Mouse (Mus musculus) forebrain, embryonic 15.5 days (tissue): Measurements from ENCODE around the gene Brd4. TPM values are rescaled to one million over a fixed set of nuclear protein-coding genes. Genes with fewer than 3 reads are reported as not detected.

Experiments
- ATAC-seq: fragments of 200-750 bp; cut with Nextera tagmentation; replicated peaks from 2 replicates; pipeline ENCODE4 v1.8.0; 2017; ENCODE audit warnings: mild to moderate bottlenecking, moderate TSS enrichment, moderate library complexity
- H3K27ac ChIP-seq: fragments of 300-500 bp; sonication (generic); replicated peaks from 2 replicates; pipeline ENCODE4 v1.5.1; 2015; ENCODE audit warnings: mild to moderate bottlenecking, inconsistent platforms
- H3K27me3 ChIP-seq: fragments of 300-500 bp; sonication (generic); 2 replicates; pipeline ENCODE4 v1.6.1; 2015; ENCODE audit warnings: inconsistent platforms
- H3K36me3 ChIP-seq: fragments of 300-500 bp; sonication (generic); 2 replicates; pipeline ENCODE4 v1.6.1; 2015; ENCODE audit warnings: mild to moderate bottlenecking, inconsistent platforms
- H3K4me1 ChIP-seq: fragments of 300-500 bp; sonication (generic); 2 replicates; pipeline ENCODE4 v1.6.1; 2015; ENCODE audit warnings: inconsistent platforms
- H3K4me2 ChIP-seq: fragments of 300-500 bp; sonication (generic); replicated peaks from 2 replicates; pipeline ENCODE4 v1.6.1; 2015; ENCODE audit warnings: mild to moderate bottlenecking, inconsistent platforms
- H3K4me3 ChIP-seq: fragments of 300-500 bp; sonication (generic); 2 replicates; pipeline ENCODE4 v1.5.1; 2015; ENCODE audit warnings: mild to moderate bottlenecking, inconsistent platforms
- H3K9ac ChIP-seq: fragments of 300-500 bp; sonication (generic); replicated peaks from 2 replicates; pipeline ENCODE4 v1.6.1; 2015; ENCODE audit warnings: mild to moderate bottlenecking, inconsistent platforms
- H3K9me3 ChIP-seq: fragments of 300-500 bp; sonication (generic); 2 replicates; pipeline ENCODE4 v1.6.1; 2016; ENCODE audit warnings: inconsistent platforms
- WGBS: fragments of 180-500 bp; shearing (Covaris S2); methylation state at CpG from one replicate; pipeline ENCODE4 v1.1.7; 2015; ENCODE audit warnings: mixed read lengths; 5-methylcytosine and 5-hydroxymethylcytosine counted together
- polyA plus RNA-seq: library from polyadenylated mRNA; unstranded; fragments of >200 nt; fragmentation: Nextera tagmentation; extraction: Ambion mirVana; gene quantifications from 2 replicates; pipeline ENCODE4 v1.2.1, GENCODE M21; 2015

The Brd4 gene
- polyA plus RNA-seq, 1 experiment from 2014 or later = 80.2 TPM

- no peak within 1 kb of the TSS for H3K27ac ChIP-seq
- ATAC-seq = peak; percentile 71
- WGBS = 6% methylated on average over 42 of the region's 42 CpGs
- no peaks in the 10 kb centered on the region for H3K36me3 ChIP-seq
- H3K9ac ChIP-seq = peak within 1 kb of the TSS; percentile 22
- H3K9me3 ChIP-seq = no peaks in the 10 kb centered on the region
- H3K4me2 ChIP-seq = peak within 1 kb of the TSS; percentile 54
- peaks cover 8% of the 10 kb centered on the region for H3K4me1 ChIP-seq
- peak within 1 kb of the TSS; percentile 32 for H3K4me3 ChIP-seq
- no peaks in the 10 kb centered on the region; the same call in 1 of the 2 replicates for H3K27me3 ChIP-seq
These were observed 95.5 kb downstream of the Brd4 start, which contains the start of gene Ephx3 for GRCm38 (mm10) chr17:32188863-32189636. TSS of gene Ephx3 (minus strand) at chr17:32189549.

GRCm38 (mm10) chr17:32183017-32183416 is 101.5 kb downstream of the Brd4 start:
- no peaks in the 10 kb centered on the region for H3K9me3 ChIP-seq
- H3K4me3 ChIP-seq = no peak overlapping the region
- WGBS = 12% methylated on average over 8 of the region's 8 CpGs
- no peaks in the 10 kb centered on the region for H3K36me3 ChIP-seq
- ATAC-seq = no peak
- H3K9ac ChIP-seq = no peak overlapping the region
- H3K27ac ChIP-seq = no peak overlapping the region
- H3K27me3 ChIP-seq = no peaks in the 10 kb centered on the region
- peaks cover 18% of the 10 kb centered on the region for H3K4me1 ChIP-seq
- H3K4me2 ChIP-seq = no peak overlapping the region

DNA sequence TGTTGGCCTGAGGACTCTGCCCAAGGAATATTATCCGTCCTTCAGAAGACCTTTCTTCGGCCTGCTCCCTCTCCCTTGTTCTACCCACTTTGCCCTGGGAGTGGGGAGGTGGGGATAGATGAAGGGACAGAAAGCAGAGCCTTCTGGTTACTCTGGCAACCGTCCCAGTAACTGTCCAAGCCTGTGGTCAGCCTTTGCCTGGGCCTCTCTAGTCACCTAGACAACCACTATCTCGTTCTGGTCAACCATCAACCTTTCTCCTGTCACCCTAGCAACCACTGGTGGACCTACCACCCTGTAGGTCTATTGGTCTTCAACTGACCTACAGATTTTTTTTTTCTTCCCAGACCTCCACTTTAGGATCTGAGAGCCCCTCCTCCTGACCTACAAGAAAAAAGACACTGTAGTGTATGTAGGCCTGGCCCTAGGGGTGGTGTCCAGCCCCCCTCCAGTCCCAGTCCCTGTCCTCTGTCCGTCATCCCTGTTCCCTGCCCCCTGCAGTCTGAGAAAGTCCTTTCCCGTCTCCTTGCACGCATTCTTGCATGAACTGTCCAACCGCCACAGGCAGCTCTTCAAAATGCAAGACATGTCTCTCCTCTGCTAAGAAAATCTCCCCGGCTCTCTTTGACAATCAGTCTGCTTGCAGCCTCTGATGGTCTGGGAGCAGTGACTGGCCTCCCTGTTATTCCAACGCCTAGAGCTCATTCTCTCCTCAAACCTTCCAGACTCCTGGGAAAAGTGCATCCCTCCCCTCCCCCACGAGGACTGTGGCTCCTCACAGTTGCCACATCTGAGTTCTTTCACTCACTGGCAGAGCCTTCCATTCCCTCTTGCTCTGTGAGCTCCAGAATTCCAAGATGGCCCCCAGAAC is 104.7 kb downstream of the Brd4 start:
- Histone ChIP-seq H3K4me2 (no peak overlapping the region), H3K27ac (peak overlapping the region; percentile 51), H3K4me1 (peaks cover 18% of the 10 kb centered on the region), H3K9me3 (no peaks in the 10 kb centered on the region), H3K36me3 (no peaks in the 10 kb centered on the region), H3K27me3 (no peaks in the 10 kb centered on the region), H3K4me3 (no peak overlapping the region), H3K9ac (no peak overlapping the region)
- 30% methylated on average over 11 of the region's 11 CpGs for WGBS
- ATAC-seq = 0 out of 2 replicates have a peak, but pooled peaks have one; percentile 26

GRCm38 (mm10) chr17:32176919-32177318 is 107.6 kb downstream of the Brd4 start:
- 90% methylated on average over 4 of the region's 4 CpGs for WGBS
- H3K9ac ChIP-seq = no peak overlapping the region
- H3K36me3 ChIP-seq = no peaks in the 10 kb centered on the region
- no peak overlapping the region for H3K4me3 ChIP-seq
- peaks cover 11% of the 10 kb centered on the region for H3K4me1 ChIP-seq
- no peak for ATAC-seq
- H3K27ac ChIP-seq = no peak overlapping the region
- H3K9me3 ChIP-seq = no peaks in the 10 kb centered on the region
- H3K4me2 ChIP-seq = no peak overlapping the region
- H3K27me3 ChIP-seq = no peaks in the 10 kb centered on the region

- H3K9me3 ChIP-seq = no peaks in the 10 kb centered on the region
- ATAC-seq = no peak
- H3K4me1 ChIP-seq = no peaks in the 10 kb centered on the region
- H3K27me3 ChIP-seq = no peaks in the 10 kb centered on the region
- no peaks in the 10 kb centered on the region for H3K36me3 ChIP-seq
- no peak overlapping the region for H3K27ac ChIP-seq
- H3K4me2 ChIP-seq = no peak overlapping the region
- no peak overlapping the region for H3K9ac ChIP-seq
- H3K4me3 ChIP-seq = no peak overlapping the region
- WGBS = 66% methylated on average over 7 of the region's 7 CpGs
These were observed 111.4 kb downstream of the Brd4 start for GRCm38 (mm10) chr17:32173166-32173565.

DNA sequence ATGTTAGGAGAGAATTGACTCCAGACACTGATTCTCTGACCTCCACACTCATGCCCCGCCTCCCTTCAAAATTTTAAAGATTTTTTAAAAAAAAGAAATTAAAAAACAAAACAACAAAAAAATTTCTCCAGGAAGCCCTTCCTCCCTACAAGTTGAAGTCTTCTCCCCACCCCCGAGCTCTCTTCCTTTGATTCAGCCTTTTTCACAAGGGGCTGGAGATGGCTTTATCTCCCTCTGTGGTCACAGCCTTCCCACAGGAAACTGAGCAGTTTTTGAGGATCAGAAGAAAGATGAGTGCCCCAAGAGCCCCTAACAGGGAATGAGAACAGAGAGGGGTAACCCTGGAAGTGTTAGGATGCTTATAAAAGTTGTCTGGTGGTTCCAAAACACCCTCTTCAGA is 112.0 kb downstream of the Brd4 start:
- Histone ChIP-seq H3K9me3 (no peaks in the 10 kb centered on the region), H3K27me3 (no peaks in the 10 kb centered on the region), H3K4me2 (no peak overlapping the region), H3K4me1 (no peaks in the 10 kb centered on the region), H3K36me3 (no peaks in the 10 kb centered on the region), H3K4me3 (no peak overlapping the region), H3K9ac (no peak overlapping the region), H3K27ac (no peak overlapping the region)
- 80% methylated on average over 2 of the region's 2 CpGs for WGBS
- no peak for ATAC-seq

DNA sequence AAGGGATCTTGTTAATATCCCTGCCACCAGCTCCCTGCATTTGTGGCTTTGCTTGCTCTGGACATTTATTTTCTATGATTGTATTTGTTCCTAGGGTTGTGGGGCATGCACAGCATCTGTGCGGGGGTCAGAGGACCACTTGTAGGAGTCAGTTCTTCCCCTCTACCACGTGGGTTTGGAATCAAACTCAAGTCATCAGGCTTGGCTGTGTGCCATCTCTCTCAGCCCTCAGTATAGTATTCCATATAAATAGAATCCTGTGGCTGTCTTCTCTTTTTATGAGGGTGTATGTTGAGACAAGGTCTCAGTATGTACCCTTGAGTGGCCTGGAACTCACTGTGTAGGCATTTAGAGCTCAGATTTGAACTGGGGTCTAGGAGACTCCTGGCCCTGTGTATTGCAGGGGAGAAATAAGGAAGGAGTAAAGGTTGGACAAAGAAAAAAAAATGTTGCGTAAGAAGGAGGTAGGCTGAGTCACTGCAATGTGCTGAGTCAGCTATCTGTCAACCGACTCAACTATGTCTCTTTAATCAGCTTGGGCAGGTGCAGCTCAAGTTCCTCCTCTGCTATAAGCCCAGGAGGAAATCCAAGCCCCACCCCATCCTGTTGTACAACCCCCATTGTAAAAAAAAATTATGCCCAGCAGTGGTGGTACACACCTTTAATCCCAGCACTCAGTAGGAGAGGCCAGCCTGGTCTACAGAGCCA is 114.8 kb downstream of the Brd4 start:
- no peak overlapping the region for H3K9ac ChIP-seq
- H3K4me3 ChIP-seq = no peak overlapping the region
- H3K9me3 ChIP-seq = no peaks in the 10 kb centered on the region
- no peak for ATAC-seq
- H3K27ac ChIP-seq = no peak overlapping the region
- H3K36me3 ChIP-seq = no peaks in the 10 kb centered on the region
- H3K4me1 ChIP-seq = peaks cover 18% of the 10 kb centered on the region
- H3K27me3 ChIP-seq = no peaks in the 10 kb centered on the region
- WGBS = 77% methylated on average over 4 of the region's 4 CpGs
- H3K4me2 ChIP-seq = no peak overlapping the region

GRCm38 (mm10) chr17:32166687-32167086 is 117.8 kb downstream of the Brd4 start, which contains the start of gene Notch3:
TSS of gene Notch3 (minus strand) at chr17:32166852.
- H3K4me3 ChIP-seq = peak within 1 kb of the TSS; percentile 57
- ATAC-seq = peak; percentile 23; the same call in 1 of the 2 replicates
- under 1% methylated on average over 24 of the region's 39 CpGs for WGBS
- peak within 1 kb of the TSS; percentile 97 for H3K4me2 ChIP-seq
- peaks cover 41% of the 10 kb centered on the region for H3K4me1 ChIP-seq
- no peaks in the 10 kb centered on the region for H3K27me3 ChIP-seq
- H3K9ac ChIP-seq = peak within 1 kb of the TSS; percentile 69
- H3K9me3 ChIP-seq = no peaks in the 10 kb centered on the region
- peak within 1 kb of the TSS; percentile 76 for H3K27ac ChIP-seq
- H3K36me3 ChIP-seq = no peaks in the 10 kb centered on the region

GRCm38 (mm10) chr17:32165803-32166595 is 118.5 kb downstream of the Brd4 start:
- Histone ChIP-seq H3K4me3 (peak overlapping the region; percentile 57), H3K9ac (peak overlapping the region; percentile 69), H3K9me3 (no peaks in the 10 kb centered on the region), H3K27ac (peak overlapping the region; percentile 76), H3K4me2 (peak overlapping the region; percentile 97), H3K4me1 (peaks cover 41% of the 10 kb centered on the region), H3K27me3 (no peaks in the 10 kb centered on the region), H3K36me3 (no peaks in the 10 kb centered on the region)
- peak; percentile 44 for ATAC-seq
- 0% methylated on average over 41 of the region's 43 CpGs for WGBS

DNA sequence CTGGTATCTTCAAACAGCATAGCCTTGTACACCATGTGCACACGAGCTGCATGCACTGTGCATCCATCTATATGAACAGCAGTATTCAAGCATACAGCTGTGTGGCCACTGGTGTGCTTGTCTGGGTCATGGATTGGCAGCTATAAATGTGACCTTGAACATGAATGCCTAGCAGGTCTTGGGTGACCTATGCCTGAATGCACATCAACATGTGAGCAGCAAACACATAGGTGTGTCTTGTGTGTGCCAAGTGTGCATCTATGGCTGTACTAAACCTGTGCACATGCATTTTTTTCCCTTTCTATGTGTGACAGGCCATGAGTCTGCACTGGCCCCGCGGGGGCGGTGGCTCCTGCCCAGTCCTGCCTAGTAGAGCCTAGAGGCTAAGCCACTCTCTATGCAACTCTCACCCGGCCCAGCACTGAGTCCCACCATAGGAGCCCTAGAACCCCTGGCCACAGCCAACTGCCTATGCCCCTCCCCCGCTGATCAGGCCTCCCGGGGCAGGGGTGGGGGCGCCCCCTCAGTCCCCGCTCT is 119.2 kb downstream of the Brd4 start:
- H3K9me3 ChIP-seq = no peaks in the 10 kb centered on the region
- 3% methylated on average over 9 of the region's 9 CpGs for WGBS
- peak overlapping the region; percentile 97 for H3K4me2 ChIP-seq
- peak overlapping the region; percentile 69 for H3K9ac ChIP-seq
- peak overlapping the region; percentile 57 for H3K4me3 ChIP-seq
- peak overlapping the region; percentile 76 for H3K27ac ChIP-seq
- no peaks in the 10 kb centered on the region for H3K27me3 ChIP-seq
- peaks cover 41% of the 10 kb centered on the region for H3K4me1 ChIP-seq
- H3K36me3 ChIP-seq = no peaks in the 10 kb centered on the region
- peak; percentile 78 for ATAC-seq

- peaks cover 41% of the 10 kb centered on the region for H3K4me1 ChIP-seq
- H3K4me2 ChIP-seq = no peak overlapping the region
- no peaks in the 10 kb centered on the region for H3K27me3 ChIP-seq
- no peak overlapping the region for H3K4me3 ChIP-seq
- peak overlapping the region; percentile 76 for H3K27ac ChIP-seq
- no peak overlapping the region for H3K9ac ChIP-seq
- no peaks in the 10 kb centered on the region for H3K36me3 ChIP-seq
- H3K9me3 ChIP-seq = no peaks in the 10 kb centered on the region
- no peak for ATAC-seq
These were observed 119.7 kb downstream of the Brd4 start for GRCm38 (mm10) chr17:32164780-32165179.
